Mouse (Mus musculus): ENCODE measurements at regions not wholly inside any gene's neighbourhood (a gene's known extent, or its start where the extent isn't known, plus 50 kb on each side); places are given as distances from the start of the nearest gene placed in this dataset.

- no peak for TF ChIP-seq CTCF (IDR thresholded peaks at IDR 0.05; ENCODE audit: low read depth, low read length)
- no peak for TF ChIP-seq GATA1 (IDR thresholded peaks at IDR 0.05; ENCODE audit: borderline replicate concordance, low read length)
- no peak for TF ChIP-seq POLR2AphosphoS5 (IDR thresholded peaks at IDR 0.05; ENCODE audit: insufficient replicate concordance, low read depth, low read length)
- TF ChIP-seq GATA2 (IDR thresholded peaks at IDR 0.05; ENCODE audit: borderline replicate concordance, low read depth, low read length), result no peak
These were observed 107.2 kb downstream of the Rassf10 start for GRCm38 (mm10) chr7:113060991-113061390.

All from G1E (cell line).